Mouse (Mus musculus) midbrain, embryonic 14.5 days (tissue): Measurements from ENCODE around the gene Slc44a1. TPM values are rescaled to one million over a fixed set of nuclear protein-coding genes. Genes with fewer than 3 reads are reported as not detected.

Source experiments
- ATAC-seq: fragments of 200-750 bp; cut with Nextera tagmentation; 2 replicates; pipeline ENCODE4 v1.8.0; 2017; ENCODE audit warnings: moderate number of reproducible peaks, moderate library complexity; ENCODE audit not compliant: low FRiP score, low TSS enrichment
- DNase-seq: peaks from one replicate; pipeline ENCODE4 v3.0.0-alpha.2; 2015
- H3K27ac ChIP-seq: fragments of 300-500 bp; sonication (generic); replicated peaks from 2 replicates; pipeline ENCODE4 v1.5.1; 2014; ENCODE audit warnings: mild to moderate bottlenecking, low read depth, low read length, moderate library complexity
- H3K27me3 ChIP-seq: fragments of 300-500 bp; sonication (generic); 2 replicates; pipeline ENCODE4 v1.6.1; 2014; ENCODE audit warnings: low read length, control low read depth, mixed read lengths; ENCODE audit not compliant: control insufficient read depth, insufficient read depth
- H3K36me3 ChIP-seq: fragments of 300-500 bp; sonication (generic); 2 replicates; pipeline ENCODE4 v1.6.1; 2014; ENCODE audit warnings: low read length, control low read depth; ENCODE audit not compliant: control insufficient read depth, insufficient read depth
- H3K4me1 ChIP-seq: fragments of 300-500 bp; sonication (generic); 2 replicates; pipeline ENCODE4 v1.6.1; 2014; ENCODE audit warnings: mild to moderate bottlenecking, antibody characterized with exemption, low read length, control low read depth; ENCODE audit not compliant: control insufficient read depth, insufficient read depth
- H3K4me2 ChIP-seq: fragments of 300-500 bp; sonication (generic); 2 replicates; pipeline ENCODE4 v1.6.1; 2014; ENCODE audit warnings: mild to moderate bottlenecking, low read length, moderate library complexity
- H3K4me3 ChIP-seq: fragments of 300-500 bp; sonication (generic); replicated peaks from 2 replicates; pipeline ENCODE4 v1.5.1; 2014; ENCODE audit warnings: low read depth, low read length
- H3K9ac ChIP-seq: fragments of 300-500 bp; sonication (generic); replicated peaks from 2 replicates; pipeline ENCODE4 v1.6.1; 2014; ENCODE audit warnings: mild to moderate bottlenecking, low read length, moderate library complexity
- H3K9me3 ChIP-seq: fragments of 300-500 bp; sonication (generic); 2 replicates; pipeline ENCODE4 v1.6.1; 2016; ENCODE audit warnings: low read length, control low read depth, mixed read lengths; ENCODE audit not compliant: control insufficient read depth
- WGBS: fragments of 180-500 bp; shearing (Covaris S2); extraction: QIAGEN DNeasy Blood & Tissue Kit; methylation state at CpG from one replicate; pipeline ENCODE4 v1.1.7; 2014; 5-methylcytosine and 5-hydroxymethylcytosine counted together
- polyA plus RNA-seq: library from polyadenylated mRNA; unstranded; fragments of >200 nt; fragmentation: Nextera tagmentation; extraction: Ambion mirVana; gene quantifications from 2 replicates; pipeline ENCODE4 v1.2.1, GENCODE M21; 2014

Gene Slc44a1
- 12.0 and 16.1 TPM in 2 replicates for polyA plus RNA-seq

DNA sequence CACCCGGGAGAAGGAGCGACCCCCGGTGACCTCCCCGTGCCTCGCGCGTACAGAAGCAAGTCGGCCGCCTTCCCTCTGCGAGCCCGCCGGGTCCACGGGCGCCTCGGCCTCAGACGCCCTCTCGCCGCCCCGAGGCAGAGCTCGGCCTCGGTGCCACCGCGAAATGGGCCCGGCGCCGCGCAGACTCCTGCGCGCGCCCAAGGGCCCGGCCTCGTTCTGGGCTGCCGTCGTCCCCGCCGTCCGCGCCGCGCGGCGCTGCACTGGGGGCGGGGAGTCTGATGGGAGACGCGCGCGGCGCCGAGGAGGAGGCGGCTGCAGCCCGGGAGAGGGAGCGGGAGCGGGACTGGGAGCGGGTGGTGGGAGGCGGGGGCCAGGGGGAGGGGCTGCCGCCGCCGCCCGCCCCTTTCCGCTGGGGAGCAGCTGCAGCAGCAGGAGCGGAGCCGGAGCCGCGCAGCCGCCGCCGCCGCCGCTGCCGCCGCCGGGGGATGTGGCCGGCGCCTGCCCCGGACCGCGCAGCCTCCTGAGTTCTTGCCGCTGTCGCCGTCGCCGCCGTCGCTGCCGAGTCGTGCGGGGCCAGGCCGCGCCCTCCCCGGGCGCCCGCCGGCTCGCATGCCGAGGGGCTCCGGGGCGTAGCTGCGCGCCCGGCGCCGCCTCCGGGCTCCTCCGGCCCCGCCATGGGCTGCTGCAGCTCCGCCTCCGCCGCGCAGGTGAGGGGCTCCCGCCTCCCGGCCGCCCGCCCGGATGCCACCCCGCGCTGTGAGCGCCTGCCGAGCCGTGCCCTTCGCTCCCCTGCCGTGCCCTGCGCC, at the start of gene Slc44a1:
Slc44a1 (plus strand) TSS at position 404 of the 806 bp plus-strand sequence.
- WGBS = under 1% methylated on average over 94 of the region's 122 CpGs
- no peaks in the 10 kb centered on the region for H3K9me3 ChIP-seq
- H3K27ac ChIP-seq = peak within 1 kb of the TSS; percentile 78
- peak within 1 kb of the TSS; percentile 96 for H3K4me2 ChIP-seq
- no peaks in the 10 kb centered on the region for H3K4me1 ChIP-seq
- peak within 1 kb of the TSS; percentile 90 for H3K4me3 ChIP-seq
- DNase-seq (peak; percentile 96), ATAC-seq (peak; percentile 97)
- no peaks in the 10 kb centered on the region for H3K36me3 ChIP-seq
- no peaks in the 10 kb centered on the region for H3K27me3 ChIP-seq
- H3K9ac ChIP-seq = peak within 1 kb of the TSS; percentile 89

DNA sequence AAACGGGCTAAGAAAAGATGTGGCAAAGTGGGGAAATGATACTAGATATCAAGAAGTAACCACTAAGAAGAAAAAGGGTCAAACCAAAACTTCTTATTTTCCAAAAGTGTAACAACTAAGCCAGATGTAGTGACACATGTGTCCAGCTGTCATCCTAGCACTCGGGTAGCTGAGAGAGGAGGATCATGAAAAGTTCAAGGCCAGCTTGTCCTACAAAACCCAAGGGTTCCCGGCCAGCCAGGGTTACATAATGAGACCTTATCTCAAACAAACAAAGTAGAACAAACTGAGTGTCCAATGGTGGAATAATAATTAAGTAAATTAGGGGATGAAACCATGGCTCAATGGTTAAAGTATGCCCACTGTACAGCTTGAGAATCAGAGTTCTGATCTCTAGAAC, 45.2 kb upstream of the Slc44a1 start:
- Histone ChIP-seq H3K9ac (no peak overlapping the region), H3K27me3 (no peaks in the 10 kb centered on the region), H3K4me3 (no peak overlapping the region), H3K36me3 (no peaks in the 10 kb centered on the region), H3K4me2 (no peak overlapping the region), H3K27ac (no peak overlapping the region), H3K4me1 (no peaks in the 10 kb centered on the region), H3K9me3 (no peaks in the 10 kb centered on the region)
- 89% methylated on average over 3 of the region's 3 CpGs for whole genome bisulfite sequencing
- ATAC-seq (no peak), DNase-seq (no peak)

- H3K4me1 ChIP-seq = no peaks in the 10 kb centered on the region
- no peaks in the 10 kb centered on the region for H3K36me3 ChIP-seq
- DNase-seq (no peak), ATAC-seq (no peak)
- no peaks in the 10 kb centered on the region for H3K9me3 ChIP-seq
- H3K27ac ChIP-seq = no peak overlapping the region
- 77% methylated on average over 11 of the region's 11 CpGs for WGBS
- no peak overlapping the region for H3K9ac ChIP-seq
- no peak overlapping the region for H3K4me3 ChIP-seq
- no peaks in the 10 kb centered on the region for H3K27me3 ChIP-seq
- H3K4me2 ChIP-seq = no peak overlapping the region
Observed at GRCm38 (mm10) chr4:53396623-53397192, 43.5 kb upstream of the Slc44a1 start.

DNA sequence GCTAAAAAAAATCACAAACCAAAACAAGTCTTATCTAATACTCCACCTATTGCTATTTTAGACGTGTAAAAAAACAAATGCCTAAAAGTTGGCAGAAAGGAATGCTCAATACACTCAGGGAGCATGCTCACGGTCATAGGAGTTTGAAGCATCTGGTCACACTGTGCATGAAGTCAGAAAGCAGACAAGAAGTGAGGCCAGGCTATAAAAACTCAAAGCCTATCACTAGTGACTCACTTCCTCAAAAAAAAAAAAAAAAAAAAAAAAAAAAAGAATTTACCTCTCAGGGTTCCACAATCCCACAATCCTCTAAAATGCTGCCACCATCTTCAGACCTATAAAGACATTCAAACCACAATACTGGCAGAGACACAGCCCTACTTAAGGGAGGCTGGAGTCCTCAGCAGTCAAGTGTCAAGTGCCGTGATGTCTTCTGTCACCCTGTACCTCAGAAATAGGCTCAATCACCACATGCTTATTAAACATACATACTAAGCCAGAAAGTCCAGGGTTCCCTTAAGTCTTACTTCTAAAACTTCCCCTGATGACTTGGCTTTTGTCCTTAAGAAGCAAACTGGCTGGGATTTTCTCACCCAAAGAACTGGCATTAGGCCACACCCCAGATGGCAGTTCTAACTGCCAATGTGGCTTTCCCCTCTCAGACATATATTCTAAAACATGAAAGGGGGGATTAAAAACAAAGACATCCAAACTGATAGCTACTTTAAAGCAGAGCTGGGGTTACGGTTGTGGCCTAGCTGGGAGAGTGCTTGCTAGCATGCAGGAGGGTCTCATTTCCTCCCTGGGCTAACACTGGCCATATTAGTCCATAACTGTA, 42.7 kb upstream of the Slc44a1 start:
- Histone ChIP-seq H3K36me3 (no peaks in the 10 kb centered on the region), H3K4me2 (no peak overlapping the region), H3K9me3 (no peaks in the 10 kb centered on the region), H3K4me3 (no peak overlapping the region), H3K27me3 (no peaks in the 10 kb centered on the region), H3K4me1 (no peaks in the 10 kb centered on the region), H3K9ac (no peak overlapping the region), H3K27ac (no peak overlapping the region)
- no peak for ATAC-seq
- no peak for DNase-seq
- 68% methylated on average over 4 of the region's 4 CpGs for WGBS

DNA sequence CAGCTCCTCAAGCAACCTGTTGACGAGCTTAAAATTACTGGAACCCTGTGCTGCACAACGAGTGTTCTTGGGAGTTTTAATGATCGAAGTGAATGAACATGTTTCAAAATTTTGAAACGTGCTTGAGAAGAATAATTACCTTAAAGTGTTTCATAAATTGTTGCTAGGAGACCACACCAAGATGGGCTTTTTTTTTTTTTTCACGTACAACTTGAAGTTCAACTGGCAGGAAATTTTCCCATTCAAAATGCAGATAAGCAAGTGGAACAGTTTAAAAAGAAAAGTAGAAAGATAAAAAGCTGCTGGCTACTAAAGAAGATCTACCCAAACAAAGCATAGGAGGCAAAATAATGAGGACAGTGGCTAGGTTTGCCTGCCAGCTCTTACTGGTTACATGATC, 41.7 kb upstream of the Slc44a1 start:
- no peaks in the 10 kb centered on the region for H3K4me1 ChIP-seq
- no peaks in the 10 kb centered on the region for H3K9me3 ChIP-seq
- H3K4me2 ChIP-seq = no peak overlapping the region
- H3K27me3 ChIP-seq = no peaks in the 10 kb centered on the region
- H3K36me3 ChIP-seq = no peaks in the 10 kb centered on the region
- ATAC-seq (no peak), DNase-seq (no peak)
- 72% methylated on average over 5 of the region's 5 CpGs for WGBS
- no peak overlapping the region for H3K4me3 ChIP-seq
- no peak overlapping the region for H3K9ac ChIP-seq
- H3K27ac ChIP-seq = no peak overlapping the region

DNA sequence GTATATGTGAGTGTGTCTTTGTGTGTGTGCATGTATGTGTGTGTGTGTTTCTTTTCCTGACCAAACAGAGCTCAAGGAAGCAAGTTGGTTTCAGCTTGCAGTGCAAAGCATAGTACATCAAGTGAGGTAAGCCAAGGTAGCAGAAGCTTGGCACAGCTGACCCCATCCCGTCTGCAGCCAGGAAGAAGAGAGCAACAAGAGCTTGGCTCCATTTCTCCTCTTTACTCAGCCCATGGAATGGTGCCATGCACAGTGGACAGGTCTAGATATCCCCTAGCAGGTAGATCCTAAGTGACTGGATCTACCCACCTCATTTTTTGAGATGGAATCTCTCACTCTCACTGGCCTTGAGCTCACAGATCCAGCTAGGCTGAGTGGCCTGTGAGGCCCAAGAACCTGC, 40.8 kb upstream of the Slc44a1 start:
- no peaks in the 10 kb centered on the region for H3K36me3 ChIP-seq
- 76% methylated on average over 1 of the region's 1 CpGs for WGBS
- H3K4me1 ChIP-seq = no peaks in the 10 kb centered on the region
- H3K27ac ChIP-seq = no peak overlapping the region
- H3K9me3 ChIP-seq = no peaks in the 10 kb centered on the region
- no peak overlapping the region for H3K9ac ChIP-seq
- H3K4me3 ChIP-seq = no peak overlapping the region
- ATAC-seq (no peak), DNase-seq (no peak)
- H3K4me2 ChIP-seq = no peak overlapping the region
- H3K27me3 ChIP-seq = no peaks in the 10 kb centered on the region

GRCm38 (mm10) chr4:53403386-53403785, 36.8 kb upstream of the Slc44a1 start:
- no peak for ATAC-seq
- 93% methylated on average over 12 of the region's 12 CpGs for WGBS

GRCm38 (mm10) chr4:53404431-53404925, 35.7 kb upstream of the Slc44a1 start:
- WGBS = 86% methylated on average over 6 of the region's 6 CpGs
- no peaks in the 10 kb centered on the region for H3K36me3 ChIP-seq
- H3K4me1 ChIP-seq = no peaks in the 10 kb centered on the region
- no peak overlapping the region for H3K9ac ChIP-seq
- H3K4me3 ChIP-seq = no peak overlapping the region
- no peaks in the 10 kb centered on the region for H3K9me3 ChIP-seq
- H3K4me2 ChIP-seq = no peak overlapping the region
- no peak overlapping the region for H3K27ac ChIP-seq
- no peak for ATAC-seq
- no peak for DNase-seq
- no peaks in the 10 kb centered on the region for H3K27me3 ChIP-seq

More at GRCm38 (mm10) chr4:53403386-53403785, 36.8 kb upstream of the Slc44a1 start:
- Histone ChIP-seq H3K36me3 (no peaks in the 10 kb centered on the region), H3K4me2 (no peak overlapping the region), H3K4me3 (no peak overlapping the region), H3K9me3 (no peaks in the 10 kb centered on the region), H3K27me3 (no peaks in the 10 kb centered on the region), H3K9ac (no peak overlapping the region), H3K4me1 (no peaks in the 10 kb centered on the region), H3K27ac (no peak overlapping the region)
- no peak for DNase-seq
